Mouse (Mus musculus) neutrophil, adult 59 days (primary cell): ENCODE data around the gene Magee1. TPM values are rescaled to one million over a fixed set of nuclear protein-coding genes. Genes with fewer than 3 reads are reported as not detected.

ENCODE experiments used
- total RNA-seq, 2 experiments: library from RNA; stranded (reverse); gene quantifications; 1 replicate in 1 of 2; 2 replicates in 1 of 2; pipeline ENCODE4 v1.2.4; 2023

Magee1 gene
- total RNA-seq = 1 to 10 TPM; 1.7 to 1.8 TPM

DNA sequence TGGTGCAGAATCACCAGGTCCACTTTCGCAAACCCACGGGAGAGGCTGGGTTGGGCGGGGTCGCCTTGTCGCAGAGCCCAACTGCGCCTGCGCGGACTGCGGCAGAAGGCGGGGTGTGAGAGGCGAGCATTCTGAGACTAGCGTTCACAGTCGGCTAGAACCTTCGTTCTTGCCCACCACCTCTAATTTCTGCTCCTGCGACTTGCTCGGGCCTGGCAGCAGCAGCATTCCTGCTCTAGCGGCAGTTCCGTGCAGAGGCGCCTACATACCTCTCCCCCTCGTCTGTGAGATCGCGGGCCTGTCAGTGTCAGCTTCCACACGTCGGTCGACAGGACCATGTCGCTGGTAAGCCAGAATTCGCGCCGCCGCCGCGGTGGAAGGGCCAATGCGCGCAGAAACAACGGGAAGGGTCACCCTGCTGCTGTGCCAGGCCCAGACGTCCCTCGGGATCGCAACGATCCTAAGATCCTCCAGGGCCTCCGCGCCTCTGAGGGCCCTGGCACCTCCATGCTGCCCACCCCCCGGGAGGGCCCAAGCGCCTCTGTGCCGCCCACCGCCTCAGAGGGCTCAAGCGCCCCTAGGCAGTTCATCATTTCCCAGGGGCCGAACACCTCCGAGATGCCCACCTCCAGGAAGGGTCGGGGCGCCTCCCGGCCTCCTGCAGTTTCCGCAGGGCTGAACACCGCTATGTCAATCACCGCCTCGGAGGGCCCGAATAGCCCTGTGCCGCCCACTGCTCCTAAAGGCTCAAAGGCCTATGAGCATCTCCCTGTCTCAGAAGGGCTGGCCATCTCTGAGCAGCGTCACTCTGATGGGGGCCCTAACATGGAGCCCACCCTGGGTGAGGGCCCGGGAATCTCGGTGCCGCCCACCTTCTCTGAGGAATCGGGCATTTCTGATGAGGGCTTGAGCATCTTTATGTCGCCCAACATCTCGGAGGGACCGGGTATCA, at the start of gene Magee1:
Magee1 (plus strand) TSS at position 104 of the 952 bp plus-strand sequence.

DNA sequence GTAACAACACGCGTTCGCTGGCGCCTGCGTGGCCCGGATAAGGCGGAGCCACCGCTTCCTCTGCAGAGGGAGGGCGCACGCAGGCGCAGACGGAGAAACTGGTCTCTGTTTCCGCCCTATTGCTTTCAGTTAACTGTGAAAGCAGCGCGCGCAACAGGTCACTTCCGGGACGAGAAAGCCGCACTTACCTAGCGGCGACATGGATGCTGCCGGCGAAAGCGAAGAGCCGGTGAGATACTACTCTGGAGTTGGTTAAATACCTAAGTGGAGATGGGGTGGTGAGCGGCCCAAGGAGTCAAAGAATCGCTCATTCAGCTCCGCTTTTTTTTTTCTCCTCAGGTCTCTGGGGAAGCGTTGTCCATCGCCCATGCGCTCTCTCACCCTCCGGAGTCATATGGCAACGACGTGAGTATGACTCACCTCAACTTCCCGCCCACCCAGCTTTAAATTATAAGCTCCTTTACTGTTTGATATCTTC, 40.5 kb upstream of the Magee1 start, which contains the start of gene Pbdc1:
Pbdc1 (plus strand) TSS at position 142 of the 478 bp plus-strand sequence.

Other genes starting within 250 kb of the Magee1 start
- 10 to 100 TPM; 16.9 to 18.5 TPM for gene Pbdc1, start 40.6 kb upstream of the Magee1 start, total RNA-seq